Mouse (Mus musculus) limb, embryonic 15.5 days (tissue): Measurements from ENCODE around the gene Fgf15. TPM values are rescaled to one million over a fixed set of nuclear protein-coding genes. Genes with fewer than 3 reads are reported as not detected.

Experiments used
- ATAC-seq: fragments of 200-750 bp; cut with Nextera tagmentation; 2 replicates; pipeline ENCODE4 v1.8.0; 2017; ENCODE audit warnings: low read depth, moderate TSS enrichment; ENCODE audit not compliant: insufficient number of reproducible peaks, low FRiP score, low TSS enrichment
- H3K27ac ChIP-seq: fragments of 300-500 bp; sonication (generic); 2 replicates; pipeline ENCODE4 v1.5.1; 2015; ENCODE audit warnings: moderate library complexity, mild to moderate bottlenecking, inconsistent platforms
- H3K27me3 ChIP-seq: fragments of 300-500 bp; sonication (generic); 2 replicates; pipeline ENCODE4 v1.6.1; 2015; ENCODE audit warnings: inconsistent platforms
- H3K36me3 ChIP-seq: fragments of 300-500 bp; sonication (generic); 2 replicates; pipeline ENCODE4 v1.6.1; 2015; ENCODE audit warnings: inconsistent platforms
- H3K4me1 ChIP-seq: fragments of 300-500 bp; sonication (generic); 2 replicates; pipeline ENCODE4 v1.6.1; 2015; ENCODE audit warnings: inconsistent platforms
- H3K4me2 ChIP-seq: fragments of 300-500 bp; sonication (generic); 2 replicates; pipeline ENCODE4 v1.6.1; 2015; ENCODE audit warnings: mild to moderate bottlenecking, inconsistent platforms
- H3K4me3 ChIP-seq: fragments of 300-500 bp; sonication (generic); 2 replicates; pipeline ENCODE4 v1.5.1; 2015; ENCODE audit warnings: mild to moderate bottlenecking, inconsistent platforms
- H3K9ac ChIP-seq: fragments of 300-500 bp; sonication (generic); 2 replicates; pipeline ENCODE4 v1.6.1; 2015; ENCODE audit warnings: inconsistent platforms
- H3K9me3 ChIP-seq: fragments of 300-500 bp; sonication (generic); 2 replicates; pipeline ENCODE4 v1.6.1; 2016; ENCODE audit warnings: inconsistent platforms
- WGBS: fragments of 180-500 bp; shearing (Covaris S2); methylation state at CpG from one replicate; pipeline ENCODE4 v1.1.7; 2015; 5-methylcytosine and 5-hydroxymethylcytosine counted together
- polyA plus RNA-seq: library from polyadenylated mRNA; unstranded; fragments of >200 nt; fragmentation: Nextera tagmentation; extraction: Ambion mirVana; gene quantifications from 2 replicates; pipeline ENCODE4 v1.2.1, GENCODE M21; 2015

Gene Fgf15
- polyA plus RNA-seq, 1 experiment from 2014 or later, result not detected

- WGBS, result 6% methylated on average over 17 of the region's 17 CpGs
- H3K27ac ChIP-seq, result peak overlapping the region; percentile 77; the same call in 1 of the 2 replicates
- H3K9me3 ChIP-seq, result no peaks in the 10 kb centered on the region
- ATAC-seq, result peak; percentile 86
- peak overlapping the region; percentile 67 for H3K4me3 ChIP-seq
- 0 out of 2 replicates have a peak overlapping the region, but pooled peaks have one; percentile 73 for H3K9ac ChIP-seq
- peaks cover 5% of the 10 kb centered on the region; the same call in 1 of the 2 replicates for H3K27me3 ChIP-seq
- H3K36me3 ChIP-seq, result peaks cover 26% of the 10 kb centered on the region
- H3K4me1 ChIP-seq, result peaks cover 13% of the 10 kb centered on the region
- H3K4me2 ChIP-seq, result peak overlapping the region; percentile 62
Observed at GRCm38 (mm10) chr7:144914296-144914947, 18.1 kb downstream of the Fgf15 start.

DNA sequence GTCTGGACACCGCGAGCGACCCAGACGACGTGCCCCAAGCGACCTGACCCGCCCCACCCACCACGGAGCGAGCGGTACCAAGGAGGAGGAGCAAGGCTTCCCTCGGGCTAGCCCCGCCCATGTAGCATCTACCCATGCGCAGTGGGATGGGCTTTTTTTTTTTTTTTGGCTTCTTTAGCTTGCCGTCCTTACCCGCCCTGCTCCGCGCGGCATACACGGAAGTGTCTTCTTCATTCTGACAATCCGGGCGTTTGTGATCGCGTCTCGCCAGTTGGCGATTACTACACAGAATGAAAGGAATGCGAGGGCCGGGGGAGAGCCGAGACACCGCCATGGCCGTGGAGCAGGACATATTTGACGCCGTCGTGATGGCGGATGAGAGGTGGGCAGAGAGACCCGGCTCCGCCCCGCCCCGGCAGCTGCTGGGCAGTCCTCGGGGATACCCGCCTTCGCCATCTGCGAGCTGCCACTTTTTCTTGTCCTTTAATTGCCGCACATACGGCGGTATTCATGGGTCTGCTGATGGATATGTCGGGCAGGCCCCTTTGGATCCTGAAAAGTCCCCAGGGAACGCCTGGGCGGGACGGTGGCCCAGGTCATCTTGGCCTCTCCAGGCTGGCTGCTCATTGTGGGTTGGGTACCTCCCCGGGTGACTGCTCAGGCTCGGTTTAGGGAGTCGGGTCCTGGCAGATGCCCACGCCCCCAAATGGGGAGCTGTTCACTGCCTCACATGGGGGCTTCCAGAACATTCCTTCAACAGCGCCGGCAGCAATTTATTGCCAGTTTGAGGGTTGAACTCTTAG lies 18.8 kb downstream of the Fgf15 start, which contains the start of gene LTO1:
TSS of gene LTO1 (plus strand) at position 153 of the 803 bp plus-strand sequence.
- Histone ChIP-seq H3K4me3 (peak within 1 kb of the TSS; percentile 67), H3K27me3 (no peaks in the 10 kb centered on the region), H3K36me3 (peaks cover 33% of the 10 kb centered on the region), H3K4me2 (peak within 1 kb of the TSS; percentile 90), H3K9me3 (no peaks in the 10 kb centered on the region), H3K9ac (peak within 1 kb of the TSS; percentile 73), H3K27ac (peak within 1 kb of the TSS; percentile 77), H3K4me1 (peaks cover 13% of the 10 kb centered on the region)
- under 1% methylated on average over 55 of the region's 55 CpGs for WGBS
- peak; percentile 89 for ATAC-seq

GRCm38 (mm10) chr7:144918823-144919222 lies 22.5 kb downstream of the Fgf15 start:
- no peak overlapping the region for H3K9ac ChIP-seq
- no peak for ATAC-seq
- no peak overlapping the region for H3K27ac ChIP-seq
- WGBS, result 80% methylated on average over 1 of the region's 1 CpGs
- no peak overlapping the region for H3K4me2 ChIP-seq
- peaks cover 13% of the 10 kb centered on the region for H3K4me1 ChIP-seq
- peaks cover 56% of the 10 kb centered on the region for H3K36me3 ChIP-seq
- H3K4me3 ChIP-seq, result no peak overlapping the region
- no peaks in the 10 kb centered on the region for H3K27me3 ChIP-seq
- H3K9me3 ChIP-seq, result no peaks in the 10 kb centered on the region

GRCm38 (mm10) chr7:144927591-144927990 lies 31.3 kb downstream of the Fgf15 start:
- Histone ChIP-seq H3K4me2 (no peak overlapping the region), H3K36me3 (peaks cover 45% of the 10 kb centered on the region), H3K4me1 (0 out of 2 replicates have a peak, but pooled peaks cover 2% of the 10 kb centered on the region), H3K27me3 (no peaks in the 10 kb centered on the region), H3K9ac (no peak overlapping the region), H3K9me3 (no peaks in the 10 kb centered on the region), H3K27ac (no peak overlapping the region), H3K4me3 (no peak overlapping the region)
- WGBS, result 82% methylated on average over 2 of the region's 2 CpGs
- ATAC-seq, result no peak

- ATAC-seq, result no peak
- Histone ChIP-seq H3K9ac (no peak overlapping the region), H3K36me3 (peaks cover 46% of the 10 kb centered on the region), H3K4me2 (no peak overlapping the region), H3K27ac (no peak overlapping the region), H3K4me1 (0 out of 2 replicates have a peak, but pooled peaks cover 3% of the 10 kb centered on the region), H3K27me3 (no peaks in the 10 kb centered on the region), H3K9me3 (no peaks in the 10 kb centered on the region), H3K4me3 (no peak overlapping the region)
- 64% methylated on average over 4 of the region's 4 CpGs for WGBS
Observed at GRCm38 (mm10) chr7:144928009-144928888, 31.9 kb downstream of the Fgf15 start.

- H3K4me1 ChIP-seq, result 0 out of 2 replicates have a peak, but pooled peaks cover 3% of the 10 kb centered on the region
- no peak overlapping the region for H3K9ac ChIP-seq
- H3K27ac ChIP-seq, result no peak overlapping the region
- no peak for ATAC-seq
- H3K27me3 ChIP-seq, result no peaks in the 10 kb centered on the region
- H3K4me3 ChIP-seq, result no peak overlapping the region
- no peaks in the 10 kb centered on the region for H3K9me3 ChIP-seq
- H3K4me2 ChIP-seq, result no peak overlapping the region
- WGBS, result 79% methylated on average over 6 of the region's 6 CpGs
- peaks cover 52% of the 10 kb centered on the region for H3K36me3 ChIP-seq
Observed at GRCm38 (mm10) chr7:144928889-144929210, 32.5 kb downstream of the Fgf15 start.

GRCm38 (mm10) chr7:144929506-144929905 lies 33.2 kb downstream of the Fgf15 start:
- H3K27me3 ChIP-seq, result no peaks in the 10 kb centered on the region
- H3K4me3 ChIP-seq, result no peak overlapping the region
- no peak for ATAC-seq
- H3K9ac ChIP-seq, result no peak overlapping the region
- H3K27ac ChIP-seq, result no peak overlapping the region
- 0 out of 2 replicates have a peak, but pooled peaks cover 3% of the 10 kb centered on the region for H3K4me1 ChIP-seq
- no peaks in the 10 kb centered on the region for H3K9me3 ChIP-seq
- WGBS, result 82% methylated on average over 8 of the region's 8 CpGs
- H3K36me3 ChIP-seq, result peaks cover 55% of the 10 kb centered on the region
- no peak overlapping the region for H3K4me2 ChIP-seq

DNA sequence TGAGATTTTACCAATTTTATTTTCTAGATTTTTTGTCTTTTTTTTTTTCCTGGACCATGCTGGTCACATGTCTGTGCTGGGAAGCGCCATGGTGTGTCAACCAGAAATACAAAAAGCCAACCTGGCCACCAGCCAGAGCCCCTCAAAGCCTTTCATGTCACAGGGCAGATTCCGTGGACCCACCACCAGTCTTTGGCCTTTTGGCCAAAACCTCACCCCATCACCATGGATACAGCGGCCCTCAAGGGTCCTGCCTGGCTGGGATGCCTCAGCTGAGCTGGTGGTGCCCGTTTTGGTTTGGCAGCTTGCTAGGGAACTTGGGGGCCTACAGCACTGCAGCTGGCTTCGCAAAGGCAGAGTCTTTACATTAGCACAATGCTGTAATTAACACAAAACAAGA lies 33.6 kb downstream of the Fgf15 start:
- H3K4me1 ChIP-seq, result 0 out of 2 replicates have a peak, but pooled peaks cover 3% of the 10 kb centered on the region
- no peak overlapping the region for H3K9ac ChIP-seq
- H3K9me3 ChIP-seq, result no peaks in the 10 kb centered on the region
- no peak overlapping the region for H3K4me3 ChIP-seq
- no peaks in the 10 kb centered on the region for H3K27me3 ChIP-seq
- ATAC-seq, result no peak
- 53% methylated on average over 5 of the region's 5 CpGs for WGBS
- H3K4me2 ChIP-seq, result no peak overlapping the region
- peaks cover 58% of the 10 kb centered on the region for H3K36me3 ChIP-seq
- no peak overlapping the region for H3K27ac ChIP-seq

DNA sequence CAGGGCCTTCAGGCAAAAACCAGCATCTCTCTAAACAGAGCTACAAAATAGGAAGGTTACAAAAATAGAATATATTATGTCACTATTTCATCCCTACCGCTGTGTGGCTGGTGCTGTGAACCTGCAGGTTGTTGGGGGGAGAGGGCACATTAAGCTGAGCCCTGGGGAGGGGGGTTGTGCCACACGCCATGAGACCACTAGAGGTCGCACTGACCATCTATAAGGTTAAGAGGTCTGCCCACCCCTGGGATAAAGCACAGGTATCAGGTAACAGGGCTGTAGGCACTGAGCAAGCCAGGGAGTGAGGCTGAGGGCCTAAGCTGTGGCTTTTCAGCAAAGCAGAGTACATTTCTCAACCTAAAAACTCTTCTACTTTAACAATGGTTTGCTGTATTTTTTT lies 35.4 kb downstream of the Fgf15 start:
- H3K36me3 ChIP-seq, result peaks cover 72% of the 10 kb centered on the region
- no peaks in the 10 kb centered on the region for H3K27me3 ChIP-seq
- no peak for ATAC-seq
- H3K9ac ChIP-seq, result no peak overlapping the region
- H3K4me1 ChIP-seq, result peaks cover 19% of the 10 kb centered on the region
- H3K27ac ChIP-seq, result no peak overlapping the region
- H3K4me2 ChIP-seq, result no peak overlapping the region
- 28% methylated on average over 3 of the region's 3 CpGs for WGBS
- no peaks in the 10 kb centered on the region for H3K9me3 ChIP-seq
- no peak overlapping the region for H3K4me3 ChIP-seq

DNA sequence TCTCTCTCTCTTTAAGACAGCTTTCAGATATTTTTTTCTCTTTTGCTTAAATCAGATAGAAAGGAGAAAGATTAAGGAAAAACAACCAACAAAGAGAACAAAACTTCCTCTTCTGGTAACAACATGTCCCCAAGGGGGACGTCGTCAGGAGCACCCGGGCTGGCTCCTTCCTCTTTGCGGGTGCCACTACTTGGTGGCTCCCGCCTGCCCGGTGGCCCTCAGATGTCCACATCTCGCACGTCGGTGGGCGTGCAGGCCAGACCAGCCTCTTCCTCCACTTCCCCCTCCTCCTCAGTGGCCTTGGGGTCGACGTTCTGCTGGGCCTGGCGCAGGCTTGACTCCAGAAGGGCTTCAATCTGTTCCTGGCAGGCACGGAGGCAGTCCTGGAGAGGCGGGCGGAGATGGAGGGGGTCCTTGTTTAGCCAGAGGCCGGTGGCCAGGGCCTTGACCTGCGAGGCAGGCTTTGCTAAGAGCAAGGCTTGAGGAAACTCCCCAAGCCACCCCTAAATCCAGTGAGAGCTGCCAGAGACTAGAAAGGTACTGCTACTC lies 36.1 kb downstream of the Fgf15 start:
- Histone ChIP-seq H3K27ac (no peak overlapping the region), H3K36me3 (peaks cover 75% of the 10 kb centered on the region), H3K27me3 (no peaks in the 10 kb centered on the region), H3K4me1 (peaks cover 25% of the 10 kb centered on the region), H3K4me3 (no peak overlapping the region), H3K9ac (no peak overlapping the region), H3K4me2 (no peak overlapping the region), H3K9me3 (no peaks in the 10 kb centered on the region)
- WGBS, result 67% methylated on average over 18 of the region's 18 CpGs
- ATAC-seq, result no peak

DNA sequence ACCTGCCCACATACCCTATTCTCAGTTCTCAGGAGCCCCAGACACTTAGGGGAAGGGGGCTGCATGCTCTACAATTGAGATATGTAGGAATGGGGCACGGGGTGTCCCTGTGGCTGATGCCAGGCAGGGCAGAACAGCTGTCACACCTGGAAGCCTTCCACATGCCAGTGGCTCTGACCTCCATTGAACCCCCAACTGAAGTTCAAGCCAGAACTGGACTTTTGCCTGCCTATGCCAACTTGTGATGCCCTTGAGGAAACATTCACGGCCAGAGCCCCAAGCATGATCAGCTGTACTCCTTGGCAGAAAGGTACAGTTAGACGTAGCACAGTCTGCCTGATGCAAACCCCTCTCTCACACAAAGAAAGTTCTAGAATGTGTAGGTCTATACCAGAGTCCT lies 37.0 kb downstream of the Fgf15 start:
- Histone ChIP-seq H3K4me1 (peaks cover 30% of the 10 kb centered on the region), H3K27me3 (no peaks in the 10 kb centered on the region), H3K9ac (no peak overlapping the region), H3K36me3 (peaks cover 74% of the 10 kb centered on the region), H3K4me3 (no peak overlapping the region), H3K4me2 (no peak overlapping the region), H3K27ac (no peak overlapping the region), H3K9me3 (no peaks in the 10 kb centered on the region)
- WGBS, result 80% methylated on average over 3 of the region's 3 CpGs
- no peak for ATAC-seq
